Mouse (Mus musculus) B cell, adult 2 months (primary cell): ENCODE measurements around the gene Agmat.

Experiments used
- DNase-seq, 2 experiments: peaks; one replicate each; pipeline ENCODE4 v3.0.0; 2022

Agmat gene

GRCm38 (mm10) chr4:141781201-141781985 lies 34.9 kb downstream of the Agmat start:
- DNase-seq: no peak

- no peak for DNase-seq
Measured at GRCm38 (mm10) chr4:141784835-141785234, 38.4 kb downstream of the Agmat start.

GRCm38 (mm10) chr4:141786141-141786540 lies 39.7 kb downstream of the Agmat start:
- no peak for DNase-seq

GRCm38 (mm10) chr4:141787046-141787445 lies 40.6 kb downstream of the Agmat start:
- DNase-seq: no peak

GRCm38 (mm10) chr4:141787462-141787861 lies 41.0 kb downstream of the Agmat start:
- DNase-seq: no peak

GRCm38 (mm10) chr4:141789564-141790218 lies 43.2 kb downstream of the Agmat start:
- DNase-seq: peak; percentile 30

GRCm38 (mm10) chr4:141790524-141790990 lies 44.1 kb downstream of the Agmat start, which contains the start of gene Dnajc16:
Dnajc16 (minus strand) TSS chr4:141790931.
- peak; percentile 90 to 91 for DNase-seq

- DNase-seq: no peak
Measured at GRCm38 (mm10) chr4:141791486-141791885, 45.0 kb downstream of the Agmat start.

GRCm38 (mm10) chr4:141791951-141792350 lies 45.5 kb downstream of the Agmat start:
- DNase-seq: no peak

GRCm38 (mm10) chr4:141792554-141793281 lies 46.2 kb downstream of the Agmat start:
- no peak for DNase-seq

GRCm38 (mm10) chr4:141793282-141794151 lies 47.0 kb downstream of the Agmat start, which contains the start of gene Casp9:
Casp9 (plus strand) TSS chr4:141793612.
- peak; percentile 99 for DNase-seq

- DNase-seq: no peak
Measured at GRCm38 (mm10) chr4:141794152-141794535, 47.7 kb downstream of the Agmat start.

GRCm38 (mm10) chr4:141796356-141796755 lies 49.9 kb downstream of the Agmat start:
- DNase-seq: no peak

GRCm38 (mm10) chr4:141796954-141797353 lies 50.5 kb downstream of the Agmat start:
- DNase-seq: no peak

- no peak for DNase-seq
Measured at GRCm38 (mm10) chr4:141797545-141797944, 51.1 kb downstream of the Agmat start.

GRCm38 (mm10) chr4:141804105-141804504 lies 57.6 kb downstream of the Agmat start:
- DNase-seq: peak; percentile 27 to 46

- DNase-seq: no peak
Measured at GRCm38 (mm10) chr4:141805886-141806285, 59.4 kb downstream of the Agmat start.
